Comparison of ENCODE assay signal across 13 mouse cellular contexts in genomic region chr11:57070196-57070901, GRCm38 (mm10). TPM values are rescaled to one million over a fixed set of nuclear protein-coding genes. Genes with fewer than 3 reads are reported as not detected.
DNase-seq lines count a peak whose midpoint lies in the region; ATAC-seq and TF ChIP-seq lines count a peak whose summit lies in the region.
"Had no signal": no experiment of that assay in that cellular context is flagged by ENCODE, and none has a peak within 500 bp of the region (broad histone marks: within the 10 kb centered on the region; RNA-seq: fewer than 3 reads in every experiment).

No protein-coding gene starts in this region.

- H3K4me2 ChIP-seq in forebrain, embryonic 16.5 days (ENCODE audit: low read length), result no peak overlapping the region
- no peak overlapping the region for H3K4me2 ChIP-seq in hindbrain, postnatal 0 days (ENCODE audit: low read depth, low read length)
- H3K4me2 ChIP-seq: liver, embryonic 12.5 days had no signal

- no peaks in the 10 kb centered on the region for H3K36me3 ChIP-seq in forebrain, embryonic 16.5 days (ENCODE audit: control insufficient read depth, insufficient read depth)
- no peaks in the 10 kb centered on the region for H3K36me3 ChIP-seq in hindbrain, postnatal 0 days (ENCODE audit: insufficient read depth, low read length)
- H3K36me3 ChIP-seq in heart, embryonic 10.5 days, result no peaks in the 10 kb centered on the region
- H3K36me3 ChIP-seq: liver, embryonic 12.5 days had no signal

- no peak for TF ChIP-seq CTCF in layer of hippocampus, adult 2 months (conservative IDR thresholded peaks at IDR 0.05)
- TF ChIP-seq CTCF in hindbrain, postnatal 0 days (IDR thresholded peaks at IDR 0.05; ENCODE audit: low read depth), result no peak

- H3K9ac ChIP-seq in forebrain, embryonic 16.5 days (replicated peaks; ENCODE audit: low read depth, low read length), result no peak overlapping the region
- no peak overlapping the region for H3K9ac ChIP-seq in hindbrain, postnatal 0 days (replicated peaks; ENCODE audit: low read length)
- H3K9ac ChIP-seq: liver, embryonic 12.5 days had no signal

- 38% methylated on average over 8 of the region's 8 CpGs for WGBS in forebrain, embryonic 16.5 days
- WGBS in hindbrain, postnatal 0 days, result 41% methylated on average over 8 of the region's 8 CpGs
- 85% methylated on average over 8 of the region's 8 CpGs for WGBS in heart, embryonic 10.5 days

- peaks cover 10% of the 10 kb centered on the region for H3K4me1 ChIP-seq in forebrain, embryonic 16.5 days (replicated peaks; ENCODE audit: control insufficient read depth, insufficient read depth, low read length)
- peaks cover 5% of the 10 kb centered on the region; the same call in 1 of the 2 replicates for H3K4me1 ChIP-seq in hindbrain, postnatal 0 days (ENCODE audit: insufficient read depth, low read length)
- H3K4me1 ChIP-seq in heart, embryonic 10.5 days, result no peaks in the 10 kb centered on the region
- H3K4me1 ChIP-seq: liver, embryonic 12.5 days had no signal

- H3K9me3 ChIP-seq in forebrain, embryonic 16.5 days (ENCODE audit: control insufficient read depth, low read length), result no peaks in the 10 kb centered on the region
- no peaks in the 10 kb centered on the region for H3K9me3 ChIP-seq in hindbrain, postnatal 0 days (ENCODE audit: low read length)
- H3K9me3 ChIP-seq in heart, embryonic 10.5 days, result no peaks in the 10 kb centered on the region
- H3K9me3 ChIP-seq: liver, embryonic 12.5 days had no signal

- H3K27ac ChIP-seq in layer of hippocampus, adult 2 months, result peak overlapping the region; percentile 81
- H3K27ac ChIP-seq in forebrain, embryonic 16.5 days (ENCODE audit: low read length), result peak overlapping the region; percentile 64
- H3K27ac ChIP-seq in hindbrain, postnatal 0 days, result 0 out of 2 replicates have a peak overlapping the region, but pooled peaks have one; percentile 21
- no peak overlapping the region for H3K27ac ChIP-seq in heart, embryonic 10.5 days
- H3K27ac ChIP-seq: gastrocnemius, adult 2 months; heart, adult 2 months; liver, embryonic 12.5 days had no signal

- H3K27me3 ChIP-seq in forebrain, embryonic 16.5 days (replicated peaks; ENCODE audit: control insufficient read depth, insufficient read depth, low read length), result no peaks in the 10 kb centered on the region
- no peaks in the 10 kb centered on the region for H3K27me3 ChIP-seq in hindbrain, postnatal 0 days (ENCODE audit: insufficient read depth, low read length)
- no peaks in the 10 kb centered on the region for H3K27me3 ChIP-seq in heart, embryonic 10.5 days (ENCODE audit: insufficient read depth, poor library complexity, severe bottlenecking)
- H3K27me3 ChIP-seq: liver, embryonic 12.5 days had no signal

- peak; percentile 41 to 45 for DNase-seq in layer of hippocampus, adult 2 months (ENCODE audit: low spot score in 2 of 2)
- no peak for DNase-seq in layer of hippocampus, adult 9-10 months (ENCODE audit: low spot score)
- DNase-seq in hindbrain, postnatal 0 days (ENCODE audit: low spot score), result peak; percentile 74
- DNase-seq in retina, embryonic 14.5 days (ENCODE audit: low spot score), result peak; percentile 46
- no peak for DNase-seq in heart, embryonic 10.5 days (ENCODE audit: low spot score)
- no peak for DNase-seq in c-Kit-positive CD71-positive TER-119-positive erythroid progenitor cells, embryonic 14.5 days (ENCODE audit: low spot score)
- DNase-seq: gastrocnemius, adult 2 months; heart, adult 2 months; thymus, postnatal 36 days had no signal

- peak; percentile 89 for ATAC-seq in forebrain, embryonic 16.5 days
- peak; percentile 89 for ATAC-seq in hindbrain, postnatal 0 days
- ATAC-seq: liver, embryonic 12.5 days; lung, postnatal 0 days had no signal

- H3K4me3 ChIP-seq in layer of hippocampus, adult 2 months, result no peak overlapping the region
- no peak overlapping the region for H3K4me3 ChIP-seq in forebrain, embryonic 16.5 days (replicated peaks; ENCODE audit: low read length)
- no peak overlapping the region for H3K4me3 ChIP-seq in hindbrain, postnatal 0 days (ENCODE audit: low read length)
- no peak overlapping the region for H3K4me3 ChIP-seq in heart, embryonic 10.5 days
- H3K4me3 ChIP-seq: gastrocnemius, adult 2 months; heart, adult 2 months; liver, embryonic 12.5 days had no signal

RNA-seq across cellular contexts. Expression of gene Gria1, which starts 59.2 kb away (rescaled TPM):
- 100 to 1,000 TPM; 751 TPM for total RNA-seq in layer of hippocampus, adult 2 months (2021)
- polyA plus RNA-seq in forebrain, embryonic 16.5 days (2015; fragmentation: Nextera tagmentation; extraction: Ambion mirVana), result 60.5 and 75.1 TPM in 2 replicates
- total RNA-seq in hindbrain, postnatal 0 days (2014; rRNA removed), result 53.0 and 58.2 TPM in 2 replicates
- 45.5 and 47.1 TPM in 2 replicates for polyA plus RNA-seq in hindbrain, postnatal 0 days (2015; fragmentation: Nextera tagmentation; extraction: Ambion mirVana)
- 0.58 and 0.64 TPM in 2 replicates for polyA plus RNA-seq in heart, embryonic 10.5 days (2016; fragmentation: Nextera tagmentation; extraction: Ambion mirVana)
- total RNA-seq: megakaryocyte-erythroid progenitor cell, adult 5-6 weeks had no signal

Comparison
In these comparisons a context has a peak if more than half of its experiments do, and no peak if none do; other contexts are left out.
1. DNase-seq: peak in layer of hippocampus, adult 2 months (2 of 2), hindbrain, postnatal 0 days (single experiment) and retina, embryonic 14.5 days (single experiment); none in layer of hippocampus, adult 9-10 months (single experiment), heart, embryonic 10.5 days (single experiment) and c-Kit-positive CD71-positive TER-119-positive erythroid progenitor cells, embryonic 14.5 days (single experiment).
2. RNA of gene Gria1, which starts 59.2 kb away (polyA plus RNA-seq): 60.5 to 75.1 TPM in forebrain, embryonic 16.5 days and 45.5 to 47.1 TPM in hindbrain, postnatal 0 days; 0.58 to 0.64 TPM in heart, embryonic 10.5 days; every median in the first group is over 10 times any median in the second.